Mouse (Mus musculus) hindbrain, embryonic 13.5 days (tissue): ENCODE measurements at regions not wholly inside any gene's neighbourhood (a gene's known extent, or its start where the extent isn't known, plus 50 kb on each side); places are given as distances from the start of the nearest gene placed in this dataset.
"Not testable (repeated sequence)": the region's sequence is repeated elsewhere in the genome, so short reads cannot be mapped to it uniquely, and the experiment has no call there.

Experiments used
- ATAC-seq: fragments of 200-750 bp; cut with Nextera tagmentation; 2 replicates; pipeline ENCODE4 v1.8.0; 2017; ENCODE audit warnings: moderate TSS enrichment; ENCODE audit not compliant: low FRiP score
- H3K27ac ChIP-seq: fragments of 300-500 bp; sonication (generic); 2 replicates; pipeline ENCODE4 v1.5.1; 2015; ENCODE audit warnings: inconsistent platforms, mild to moderate bottlenecking, moderate library complexity
- H3K27me3 ChIP-seq: fragments of 300-500 bp; sonication (generic); 2 replicates; pipeline ENCODE4 v1.6.1; 2015; ENCODE audit warnings: mild to moderate bottlenecking, inconsistent platforms
- H3K36me3 ChIP-seq: fragments of 300-500 bp; sonication (generic); 2 replicates; pipeline ENCODE4 v1.6.1; 2015; ENCODE audit warnings: mild to moderate bottlenecking, inconsistent platforms
- H3K4me1 ChIP-seq: fragments of 300-500 bp; sonication (generic); replicated peaks from 2 replicates; pipeline ENCODE4 v1.6.1; 2015; ENCODE audit warnings: inconsistent platforms
- H3K4me2 ChIP-seq: fragments of 300-500 bp; sonication (generic); 2 replicates; pipeline ENCODE4 v1.6.1; 2015; ENCODE audit warnings: inconsistent platforms, mild to moderate bottlenecking, moderate library complexity
- H3K4me3 ChIP-seq: fragments of 300-500 bp; sonication (generic); 2 replicates; pipeline ENCODE4 v1.5.1; 2015; ENCODE audit warnings: mild to moderate bottlenecking, inconsistent platforms
- H3K9ac ChIP-seq: fragments of 300-500 bp; sonication (generic); 2 replicates; pipeline ENCODE4 v1.6.1; 2015; ENCODE audit warnings: mild to moderate bottlenecking, inconsistent platforms
- H3K9me3 ChIP-seq: fragments of 300-500 bp; sonication (generic); 2 replicates; pipeline ENCODE4 v1.6.1; 2016; ENCODE audit warnings: inconsistent platforms
- WGBS: fragments of 180-500 bp; shearing (Covaris S2); methylation state at CpG from one replicate; pipeline ENCODE4 v1.1.7; 2015; 5-methylcytosine and 5-hydroxymethylcytosine counted together

GRCm38 (mm10) chr2:160567813-160568212 lies 77.9 kb upstream of the Top1 start:
- no peak overlapping the region for H3K27ac ChIP-seq
- no peak overlapping the region for H3K9ac ChIP-seq
- no peaks in the 10 kb centered on the region for H3K9me3 ChIP-seq
- no peak overlapping the region for H3K4me2 ChIP-seq
- WGBS: 96% methylated on average over 4 of the region's 4 CpGs
- H3K4me3 ChIP-seq: no peak overlapping the region
- H3K27me3 ChIP-seq: peaks cover 2% of the 10 kb centered on the region
- ATAC-seq: no peak
- H3K4me1 ChIP-seq: no peaks in the 10 kb centered on the region
- no peaks in the 10 kb centered on the region for H3K36me3 ChIP-seq

GRCm38 (mm10) chr2:160569496-160569895 lies 76.2 kb upstream of the Top1 start:
- Histone ChIP-seq H3K9ac (no peak overlapping the region), H3K27me3 (0 out of 2 replicates have a peak, but pooled peaks cover 10% of the 10 kb centered on the region), H3K4me2 (no peak overlapping the region), H3K4me1 (no peaks in the 10 kb centered on the region), H3K36me3 (no peaks in the 10 kb centered on the region), H3K4me3 (no peak overlapping the region), H3K27ac (no peak overlapping the region), H3K9me3 (no peaks in the 10 kb centered on the region)
- ATAC-seq: no peak
- 89% methylated on average over 5 of the region's 5 CpGs for WGBS

GRCm38 (mm10) chr2:160578384-160579320 lies 67.0 kb upstream of the Top1 start:
- Histone ChIP-seq H3K27me3 (peaks cover 73% of the 10 kb centered on the region), H3K4me3 (peak overlapping the region; percentile 8; the same call in 1 of the 2 replicates), H3K9me3 (no peaks in the 10 kb centered on the region), H3K4me2 (peak overlapping the region; percentile 38), H3K4me1 (peaks cover 19% of the 10 kb centered on the region), H3K36me3 (no peaks in the 10 kb centered on the region), H3K27ac (no peak overlapping the region), H3K9ac (no peak overlapping the region)
- peak; percentile 48; the same call in 1 of the 2 replicates for ATAC-seq
- WGBS: 7% methylated on average over 17 of the region's 17 CpGs

- no peaks in the 10 kb centered on the region for H3K36me3 ChIP-seq
- no peaks in the 10 kb centered on the region for H3K9me3 ChIP-seq
- peaks cover 74% of the 10 kb centered on the region for H3K27me3 ChIP-seq
- peaks cover 34% of the 10 kb centered on the region for H3K4me1 ChIP-seq
- 35% methylated on average over 9 of the region's 9 CpGs for WGBS
- ATAC-seq: no peak
- H3K4me3 ChIP-seq: no peak overlapping the region
- no peak overlapping the region for H3K27ac ChIP-seq
- no peak overlapping the region for H3K4me2 ChIP-seq
- H3K9ac ChIP-seq: no peak overlapping the region; the same call in 1 of the 2 replicates
Measured at GRCm38 (mm10) chr2:160580250-160580649, 65.4 kb upstream of the Top1 start.

GRCm38 (mm10) chr2:160581029-160581428 lies 64.7 kb upstream of the Top1 start:
- no peak overlapping the region for H3K4me3 ChIP-seq
- H3K9ac ChIP-seq: no peak overlapping the region
- peaks cover 38% of the 10 kb centered on the region for H3K4me1 ChIP-seq
- no peak overlapping the region for H3K27ac ChIP-seq
- peaks cover 74% of the 10 kb centered on the region for H3K27me3 ChIP-seq
- 0 out of 2 replicates have a peak, but pooled peaks have one; percentile 14 for ATAC-seq
- 0 out of 2 replicates have a peak overlapping the region, but pooled peaks have one; percentile 6 for H3K4me2 ChIP-seq
- 6% methylated on average over 9 of the region's 9 CpGs for WGBS
- no peaks in the 10 kb centered on the region for H3K36me3 ChIP-seq
- H3K9me3 ChIP-seq: no peaks in the 10 kb centered on the region

- Histone ChIP-seq H3K4me1 (peaks cover 38% of the 10 kb centered on the region), H3K27me3 (peaks cover 65% of the 10 kb centered on the region)
- not testable (repeated sequence) for H3K4me3 ChIP-seq, ATAC-seq, H3K4me2 ChIP-seq, H3K36me3 ChIP-seq, H3K9ac ChIP-seq, H3K9me3 ChIP-seq, H3K27ac ChIP-seq
- 96% methylated on average over 19 of the region's 19 CpGs for WGBS
Measured at GRCm38 (mm10) chr2:160583034-160583433, 62.7 kb upstream of the Top1 start.

- no peak for ATAC-seq
- peaks cover 65% of the 10 kb centered on the region for H3K27me3 ChIP-seq
- no peaks in the 10 kb centered on the region for H3K9me3 ChIP-seq
- WGBS: 33% methylated on average over 6 of the region's 6 CpGs
- no peak overlapping the region for H3K9ac ChIP-seq
- H3K27ac ChIP-seq: no peak overlapping the region
- no peaks in the 10 kb centered on the region for H3K36me3 ChIP-seq
- peaks cover 38% of the 10 kb centered on the region for H3K4me1 ChIP-seq
- H3K4me2 ChIP-seq: no peak overlapping the region
- no peak overlapping the region for H3K4me3 ChIP-seq
Measured at GRCm38 (mm10) chr2:160583506-160583905, 62.2 kb upstream of the Top1 start.

- no peak for ATAC-seq
- WGBS: 17% methylated on average over 9 of the region's 9 CpGs
- Histone ChIP-seq H3K36me3 (no peaks in the 10 kb centered on the region), H3K4me1 (peaks cover 36% of the 10 kb centered on the region), H3K27me3 (peaks cover 63% of the 10 kb centered on the region), H3K9me3 (no peaks in the 10 kb centered on the region), H3K9ac (no peak overlapping the region), H3K4me2 (no peak overlapping the region), H3K4me3 (no peak overlapping the region), H3K27ac (no peak overlapping the region)
Measured at GRCm38 (mm10) chr2:160584568-160584967, 61.1 kb upstream of the Top1 start.

GRCm38 (mm10) chr2:160587015-160587835 lies 58.5 kb upstream of the Top1 start:
- Histone ChIP-seq H3K9me3 (no peaks in the 10 kb centered on the region), H3K4me3 (no peak overlapping the region), H3K27me3 (peaks cover 54% of the 10 kb centered on the region), H3K4me2 (no peak overlapping the region), H3K27ac (no peak overlapping the region), H3K4me1 (peaks cover 32% of the 10 kb centered on the region), H3K9ac (no peak overlapping the region), H3K36me3 (no peaks in the 10 kb centered on the region)
- ATAC-seq: no peak
- WGBS: 81% methylated on average over 9 of the region's 9 CpGs

GRCm38 (mm10) chr2:160588401-160588800 lies 57.3 kb upstream of the Top1 start:
- no peak for ATAC-seq
- no peak overlapping the region for H3K4me2 ChIP-seq
- no peak overlapping the region for H3K4me3 ChIP-seq
- no peak overlapping the region for H3K27ac ChIP-seq
- no peaks in the 10 kb centered on the region for H3K36me3 ChIP-seq
- WGBS: 92% methylated on average over 9 of the region's 9 CpGs
- peaks cover 55% of the 10 kb centered on the region for H3K27me3 ChIP-seq
- H3K9me3 ChIP-seq: no peaks in the 10 kb centered on the region
- H3K9ac ChIP-seq: no peak overlapping the region
- H3K4me1 ChIP-seq: peaks cover 32% of the 10 kb centered on the region

- no peaks in the 10 kb centered on the region for H3K36me3 ChIP-seq
- no peak overlapping the region for H3K9ac ChIP-seq
- WGBS: 35% methylated on average over 13 of the region's 13 CpGs
- H3K9me3 ChIP-seq: no peaks in the 10 kb centered on the region
- peaks cover 59% of the 10 kb centered on the region for H3K27me3 ChIP-seq
- H3K27ac ChIP-seq: no peak overlapping the region
- peak; percentile 47; the same call in 1 of the 2 replicates for ATAC-seq
- H3K4me2 ChIP-seq: no peak overlapping the region
- H3K4me3 ChIP-seq: no peak overlapping the region
- peaks cover 14% of the 10 kb centered on the region for H3K4me1 ChIP-seq
Measured at GRCm38 (mm10) chr2:160590209-160590910, 55.3 kb upstream of the Top1 start.
